Mouse (Mus musculus): ENCODE measurements around the gene Inmt. TPM values are rescaled to one million over a fixed set of nuclear protein-coding genes. Genes with fewer than 3 reads are reported as not detected.

Gene Inmt
- polyA plus RNA-seq (2016; fragmentation: Nextera tagmentation; extraction: Ambion mirVana), result 3.8 and 4.7 TPM in 2 replicates

GRCm38 (mm10) chr6:55174741-55175181, at the start of gene Inmt:
Gene Inmt, minus strand, starts transcription at chr6:55175043.
- WGBS, result 60% methylated on average over 1 of the region's 1 CpGs
- H3K27me3 ChIP-seq (replicated peaks; ENCODE audit: low read depth, poor library complexity, severe bottlenecking), result peaks cover 54% of the 10 kb centered on the region

DNA sequence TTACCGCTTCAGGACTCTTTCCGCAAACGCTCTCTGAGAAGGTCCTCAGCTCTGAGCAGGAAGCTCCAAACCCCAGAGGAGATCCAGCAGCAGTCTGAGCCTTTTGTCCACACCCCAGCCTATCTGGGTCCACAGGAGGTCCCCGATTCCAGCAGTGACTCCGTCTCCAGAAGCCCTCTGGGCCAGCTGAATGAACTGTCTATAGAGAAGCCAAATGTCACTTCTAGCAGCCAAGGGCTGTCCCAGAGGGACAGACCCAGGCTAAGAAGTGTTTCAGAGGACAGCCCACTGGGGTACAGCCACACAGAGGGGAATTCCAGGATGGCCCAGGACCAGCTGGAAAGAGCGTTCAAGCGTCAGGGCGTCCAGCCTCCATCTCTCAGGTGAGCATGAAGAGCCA, 49.1 kb upstream of the Inmt start:
- H3K27me3 ChIP-seq (replicated peaks; ENCODE audit: low read depth, poor library complexity, severe bottlenecking), result no peaks in the 10 kb centered on the region
- H3K4me1 ChIP-seq, result no peaks in the 10 kb centered on the region
- H3K4me3 ChIP-seq, result no peak overlapping the region
- H3K9me3 ChIP-seq, result no peaks in the 10 kb centered on the region
- no peak for DNase-seq (ENCODE audit: low spot score)
- WGBS, result 95% methylated on average over 8 of the region's 8 CpGs
- no peak overlapping the region for H3K27ac ChIP-seq (replicated peaks)
- H3K36me3 ChIP-seq (replicated peaks), result peaks cover 59% of the 10 kb centered on the region

More at GRCm38 (mm10) chr6:55174741-55175181, at the start of gene Inmt:
- no peaks in the 10 kb centered on the region for H3K9me3 ChIP-seq
- H3K36me3 ChIP-seq (replicated peaks), result no peaks in the 10 kb centered on the region
- H3K4me3 ChIP-seq, result no peak within 1 kb of the TSS
- H3K27ac ChIP-seq (replicated peaks), result no peak within 1 kb of the TSS
- H3K4me1 ChIP-seq, result peaks cover 42% of the 10 kb centered on the region
- no peak for DNase-seq (ENCODE audit: low spot score)

GRCm38 (mm10) chr6:55218232-55218631, 43.4 kb upstream of the Inmt start:
- WGBS, result 95% methylated on average over 9 of the region's 9 CpGs

GRCm38 (mm10) chr6:55214541-55214940, 39.7 kb upstream of the Inmt start:
- Histone ChIP-seq H3K36me3 (replicated peaks) (peaks cover 68% of the 10 kb centered on the region), H3K9me3 (no peaks in the 10 kb centered on the region), H3K27ac (replicated peaks) (no peak overlapping the region), H3K4me1 (peaks cover 18% of the 10 kb centered on the region), H3K27me3 (replicated peaks; ENCODE audit: low read depth, poor library complexity, severe bottlenecking) (no peaks in the 10 kb centered on the region), H3K4me3 (no peak overlapping the region)
- DNase-seq (ENCODE audit: low spot score), result no peak
- 83% methylated on average over 3 of the region's 3 CpGs for WGBS

More at GRCm38 (mm10) chr6:55218232-55218631, 43.4 kb upstream of the Inmt start:
- peaks cover 83% of the 10 kb centered on the region for H3K36me3 ChIP-seq (replicated peaks)
- no peak for DNase-seq (ENCODE audit: low spot score)
- H3K4me3 ChIP-seq, result no peak overlapping the region
- H3K27ac ChIP-seq (replicated peaks), result no peak overlapping the region
- no peaks in the 10 kb centered on the region for H3K27me3 ChIP-seq (replicated peaks; ENCODE audit: low read depth, poor library complexity, severe bottlenecking)
- H3K4me1 ChIP-seq, result no peaks in the 10 kb centered on the region
- H3K9me3 ChIP-seq, result no peaks in the 10 kb centered on the region

DNA sequence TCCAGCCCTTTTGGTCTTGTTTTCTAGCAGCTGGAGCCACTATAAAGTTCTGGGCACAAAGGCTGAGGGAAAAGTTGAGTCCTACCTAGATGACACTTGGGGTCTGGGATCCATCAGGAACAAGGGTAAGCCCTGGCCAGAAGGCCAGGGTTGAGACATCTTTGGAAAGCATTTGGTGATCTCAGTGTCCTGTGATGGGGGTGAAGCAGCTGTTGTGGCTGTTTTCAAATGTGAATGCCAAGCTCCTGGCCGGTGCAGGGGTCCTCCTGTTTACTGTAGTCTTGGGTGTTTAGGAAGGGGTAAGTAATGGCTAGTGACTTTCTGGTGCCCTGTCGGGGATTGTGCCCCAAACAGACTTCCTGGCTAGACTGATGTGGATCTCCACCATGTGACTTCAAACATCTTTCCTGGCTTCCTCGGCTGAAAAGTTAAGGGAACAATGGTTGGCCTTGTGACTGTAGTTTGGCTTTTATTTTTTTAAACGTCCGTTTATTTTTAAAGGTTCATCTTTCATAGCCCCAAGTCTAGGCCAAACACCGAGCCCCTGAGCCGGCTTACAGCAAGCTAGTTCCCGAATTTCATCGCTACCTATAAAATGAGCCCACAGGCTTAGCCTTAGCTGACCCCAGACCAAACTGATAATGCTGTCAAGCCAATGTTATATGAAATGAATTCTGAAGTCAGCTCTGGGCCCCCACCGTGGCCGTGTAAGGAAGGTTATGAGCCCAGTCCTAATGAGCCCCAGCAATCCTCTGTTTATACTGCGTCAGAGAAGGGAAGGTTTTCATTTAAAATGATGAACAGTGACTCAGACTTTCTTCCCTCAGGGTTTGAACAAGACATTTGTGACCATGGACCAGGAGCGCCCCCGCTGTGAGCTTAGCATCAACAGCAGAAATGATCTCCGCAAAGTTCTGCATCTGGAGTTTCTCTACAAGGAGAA, 35.9 kb upstream of the Inmt start:
- Histone ChIP-seq H3K9me3 (no peaks in the 10 kb centered on the region), H3K27me3 (replicated peaks; ENCODE audit: low read depth, poor library complexity, severe bottlenecking) (no peaks in the 10 kb centered on the region), H3K4me1 (peaks cover 43% of the 10 kb centered on the region), H3K36me3 (replicated peaks) (peaks cover 30% of the 10 kb centered on the region), H3K27ac (replicated peaks) (peak overlapping the region; percentile 74), H3K4me3 (0 out of 2 replicates have a peak overlapping the region, but pooled peaks have one; percentile 18)
- WGBS, result 47% methylated on average over 15 of the region's 15 CpGs
- peak; percentile 62 for DNase-seq (ENCODE audit: low spot score)

- Histone ChIP-seq H3K36me3 (replicated peaks) (peaks cover 15% of the 10 kb centered on the region), H3K27me3 (replicated peaks; ENCODE audit: low read depth, poor library complexity, severe bottlenecking) (no peaks in the 10 kb centered on the region), H3K9me3 (no peaks in the 10 kb centered on the region), H3K4me1 (peaks cover 66% of the 10 kb centered on the region), H3K4me3 (no peak overlapping the region), H3K27ac (replicated peaks) (peak overlapping the region; percentile 70)
- DNase-seq (ENCODE audit: low spot score), result peak; percentile 45
- 65% methylated on average over 8 of the region's 8 CpGs for WGBS
These were observed 32.9 kb upstream of the Inmt start for GRCm38 (mm10) chr6:55207786-55208185.

- DNase-seq (ENCODE audit: low spot score), result peak; percentile 34
- Histone ChIP-seq H3K4me3 (peak overlapping the region; percentile 63), H3K27me3 (replicated peaks; ENCODE audit: low read depth, poor library complexity, severe bottlenecking) (no peaks in the 10 kb centered on the region), H3K4me1 (peaks cover 48% of the 10 kb centered on the region), H3K27ac (replicated peaks) (peak overlapping the region; percentile 92), H3K9me3 (no peaks in the 10 kb centered on the region), H3K36me3 (replicated peaks) (no peaks in the 10 kb centered on the region)
- 75% methylated on average over 3 of the region's 3 CpGs for WGBS
These were observed 29.1 kb upstream of the Inmt start for GRCm38 (mm10) chr6:55203931-55204330.

DNA sequence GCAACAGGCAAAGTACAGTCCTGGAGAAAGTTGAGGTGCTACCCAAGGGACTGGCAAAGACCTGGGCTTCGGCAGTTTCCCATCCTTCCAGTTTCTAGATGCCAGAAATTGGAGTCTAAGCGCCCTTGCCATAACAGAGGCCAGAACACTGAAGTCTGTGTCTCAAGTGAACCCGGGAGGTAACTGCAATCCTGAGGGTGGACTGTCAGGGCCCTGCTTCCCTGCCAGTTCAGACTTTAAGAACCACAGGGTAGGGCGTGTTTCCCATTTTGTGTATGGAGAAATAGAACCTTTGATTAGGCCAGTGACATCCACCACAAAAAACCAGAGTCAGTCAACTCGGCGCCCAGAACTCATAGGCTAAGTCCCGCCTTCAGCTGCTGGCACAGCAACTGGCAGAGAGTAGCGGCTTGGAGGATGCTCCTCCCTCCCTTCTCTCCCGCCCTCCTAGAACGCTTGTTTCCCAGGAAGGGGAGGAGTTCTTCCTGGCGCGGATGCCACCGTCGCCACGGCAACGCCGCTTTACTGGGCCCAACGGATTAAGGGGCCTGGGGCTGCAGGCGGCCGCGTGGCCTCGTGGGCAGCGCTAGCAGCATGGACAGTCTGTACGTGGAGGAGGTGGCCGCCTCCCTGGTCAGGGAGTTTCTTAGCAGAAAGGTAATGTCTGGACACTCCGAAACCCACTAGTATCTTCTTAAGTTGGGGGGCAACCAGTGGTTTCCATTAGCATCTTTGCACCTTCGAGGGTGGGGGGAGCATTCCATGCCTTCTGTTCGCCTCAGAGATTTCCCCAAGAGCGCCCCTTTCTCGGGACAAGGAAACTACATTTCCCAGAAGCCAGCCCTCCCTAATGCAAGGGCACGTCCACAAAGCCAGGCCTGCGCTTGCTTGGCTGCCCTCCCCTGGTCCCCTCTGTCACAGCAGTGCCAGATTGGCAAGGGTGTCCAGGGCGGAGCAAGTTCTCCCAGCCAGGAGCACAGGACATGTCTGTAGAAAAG, 28.4 kb upstream of the Inmt start, which contains the start of gene Mindy4:
Gene Mindy4 (plus strand): TSS at position 471 of the 998 bp plus-strand sequence.
- H3K27ac ChIP-seq (replicated peaks), result peak within 1 kb of the TSS; percentile 92
- H3K4me3 ChIP-seq, result peak within 1 kb of the TSS; percentile 63
- DNase-seq (ENCODE audit: low spot score), result peak; percentile 94
- H3K36me3 ChIP-seq (replicated peaks), result no peaks in the 10 kb centered on the region
- no peaks in the 10 kb centered on the region for H3K9me3 ChIP-seq
- H3K4me1 ChIP-seq, result peaks cover 44% of the 10 kb centered on the region
- no peaks in the 10 kb centered on the region for H3K27me3 ChIP-seq (replicated peaks; ENCODE audit: low read depth, poor library complexity, severe bottlenecking)
- WGBS, result 4% methylated on average over 33 of the region's 33 CpGs

DNA sequence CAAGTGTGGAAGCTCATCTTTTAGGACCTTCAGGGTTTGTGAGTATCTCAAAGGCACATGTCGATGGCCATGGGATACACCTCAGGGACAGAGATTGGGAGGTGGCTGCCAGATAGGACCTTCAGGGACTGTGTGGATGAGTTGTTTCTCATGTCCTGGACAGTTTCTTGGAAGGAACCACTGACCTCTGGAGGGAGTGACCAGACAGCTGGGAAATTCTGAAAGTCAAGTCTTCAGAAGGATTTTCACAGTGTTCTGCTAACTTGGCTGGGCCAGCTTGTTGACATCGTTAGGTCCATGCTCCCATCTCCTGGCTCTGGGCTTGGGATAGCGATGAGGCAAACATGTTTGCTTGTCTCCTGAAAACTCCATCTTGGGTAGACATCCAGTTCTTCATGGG, 24.2 kb upstream of the Inmt start:
- H3K4me1 ChIP-seq, result peaks cover 14% of the 10 kb centered on the region
- H3K27me3 ChIP-seq (replicated peaks; ENCODE audit: low read depth, poor library complexity, severe bottlenecking), result no peaks in the 10 kb centered on the region
- no peaks in the 10 kb centered on the region for H3K9me3 ChIP-seq
- DNase-seq (ENCODE audit: low spot score), result no peak
- no peak overlapping the region for H3K4me3 ChIP-seq
- WGBS, result 96% methylated on average over 3 of the region's 3 CpGs
- H3K27ac ChIP-seq (replicated peaks), result no peak overlapping the region
- no peaks in the 10 kb centered on the region for H3K36me3 ChIP-seq (replicated peaks)

DNA sequence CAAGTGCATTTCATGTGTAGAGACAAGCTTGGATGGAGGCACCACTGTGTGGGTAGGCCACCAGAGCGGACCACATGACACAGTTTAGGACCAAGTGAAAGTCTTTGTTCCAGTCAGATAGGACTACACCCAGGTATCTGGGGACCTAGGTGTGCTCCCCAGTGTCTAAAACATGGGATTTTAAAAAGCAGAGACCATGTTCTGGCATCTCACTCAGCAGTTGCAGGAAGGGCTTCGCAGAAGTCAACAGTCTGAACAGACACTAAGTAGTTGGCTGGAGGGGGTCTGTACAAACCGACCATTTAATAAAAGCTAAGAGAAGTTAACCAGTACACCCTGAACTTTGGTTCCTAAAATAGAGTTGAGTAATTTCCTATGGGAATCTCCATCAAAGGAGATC, 18.3 kb upstream of the Inmt start:
- H3K9me3 ChIP-seq, result no peaks in the 10 kb centered on the region
- DNase-seq (ENCODE audit: low spot score), result no peak
- H3K4me1 ChIP-seq, result no peaks in the 10 kb centered on the region
- H3K27ac ChIP-seq (replicated peaks), result no peak overlapping the region
- H3K4me3 ChIP-seq, result no peak overlapping the region
- no peaks in the 10 kb centered on the region for H3K27me3 ChIP-seq (replicated peaks; ENCODE audit: low read depth, poor library complexity, severe bottlenecking)
- WGBS, result 90% methylated on average over 3 of the region's 3 CpGs
- H3K36me3 ChIP-seq (replicated peaks), result no peaks in the 10 kb centered on the region

DNA sequence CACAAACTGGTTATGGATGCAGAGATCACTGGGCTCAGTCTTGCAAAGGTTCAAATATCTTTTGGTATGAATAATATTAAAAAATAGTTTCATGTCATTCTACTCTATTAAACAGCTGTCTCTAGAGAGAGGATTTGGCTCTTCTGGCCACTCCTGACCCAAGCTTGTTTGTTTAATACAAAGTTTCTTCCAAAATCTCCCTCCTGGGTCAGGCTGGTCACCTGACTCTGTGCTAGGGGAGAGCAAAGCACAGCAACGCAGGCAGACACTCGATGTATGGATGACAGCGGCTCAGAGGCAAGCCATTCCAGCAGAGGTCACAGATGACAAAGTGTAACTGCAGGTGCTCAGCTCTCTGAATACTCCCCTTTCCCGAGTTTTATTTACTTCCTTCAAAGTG, 16.7 kb upstream of the Inmt start:
- 65% methylated on average over 4 of the region's 4 CpGs for WGBS
- no peak overlapping the region for H3K27ac ChIP-seq (replicated peaks)

DNA sequence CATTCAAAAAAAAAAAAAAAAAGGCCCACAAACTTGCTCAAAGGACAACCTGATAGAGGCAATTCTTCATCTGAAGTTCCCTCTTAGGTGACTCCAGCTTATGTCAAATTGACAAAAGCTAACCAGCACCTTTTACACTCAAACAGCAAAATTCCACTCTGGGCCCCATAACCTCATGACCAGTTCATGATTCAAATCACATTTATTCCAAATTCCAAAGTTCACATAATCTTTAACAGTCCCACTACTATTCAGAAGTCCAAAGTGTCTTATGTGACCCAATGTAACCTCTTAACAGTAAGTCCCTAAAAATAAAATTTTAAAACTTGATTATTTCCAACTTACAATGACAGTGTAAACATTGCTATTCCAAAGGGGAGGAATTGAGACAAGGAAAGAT, 14.6 kb upstream of the Inmt start:
- Histone ChIP-seq H3K4me3 (no peak overlapping the region), H3K9me3 (0 out of 2 replicates have a peak, but pooled peaks cover 2% of the 10 kb centered on the region), H3K4me1 (no peaks in the 10 kb centered on the region), H3K27me3 (replicated peaks; ENCODE audit: low read depth, poor library complexity, severe bottlenecking) (no peaks in the 10 kb centered on the region), H3K36me3 (replicated peaks) (no peaks in the 10 kb centered on the region), H3K27ac (replicated peaks) (no peak overlapping the region)
- no peak for DNase-seq (ENCODE audit: low spot score)

More for the DNA sequence above, 16.7 kb upstream of the Inmt start:
- Histone ChIP-seq H3K4me1 (no peaks in the 10 kb centered on the region), H3K9me3 (0 out of 2 replicates have a peak, but pooled peaks cover 2% of the 10 kb centered on the region), H3K4me3 (no peak overlapping the region), H3K27me3 (replicated peaks; ENCODE audit: low read depth, poor library complexity, severe bottlenecking) (no peaks in the 10 kb centered on the region), H3K36me3 (replicated peaks) (no peaks in the 10 kb centered on the region)
- no peak for DNase-seq (ENCODE audit: low spot score)

All from embryonic facial prominence, embryonic 10.5 days (tissue).